Mouse (Mus musculus): ENCODE data around the gene Prkcb. TPM values are rescaled to one million over a fixed set of nuclear protein-coding genes. Genes with fewer than 3 reads are reported as not detected.

The Prkcb gene
- polyA plus RNA-seq, 1 experiment from 2014 or later = 24.5 TPM

DNA sequence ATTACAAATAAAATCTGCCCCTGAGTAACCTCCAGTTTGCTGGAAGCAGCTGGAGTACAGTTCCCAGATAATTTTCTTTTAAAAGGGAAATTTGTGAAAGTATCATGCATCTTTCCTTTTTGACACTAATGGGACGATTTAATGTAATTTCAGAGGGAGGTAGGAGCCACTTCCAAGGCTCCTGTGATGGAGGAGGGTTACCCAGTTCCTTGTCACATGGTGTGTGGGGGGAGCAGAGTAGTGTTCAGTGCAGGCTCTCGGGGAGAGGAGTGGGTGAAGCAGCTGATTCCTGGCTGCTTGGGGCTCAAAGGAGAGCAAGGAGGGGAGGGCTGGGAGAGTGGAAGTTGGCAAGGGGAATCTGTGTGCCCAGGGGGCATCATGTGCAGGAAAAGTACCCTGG, 68.4 kb downstream of the Prkcb start:
- 71% methylated on average over 2 of the region's 2 CpGs for WGBS
- H3K9ac ChIP-seq = no peak overlapping the region
- H3K9me3 ChIP-seq = no peaks in the 10 kb centered on the region
- no peaks in the 10 kb centered on the region for H3K27me3 ChIP-seq (replicated peaks)
- ATAC-seq (ENCODE audit: low FRiP score, low read depth) = no peak
- H3K4me3 ChIP-seq = no peak overlapping the region
- no peak overlapping the region for H3K27ac ChIP-seq
- H3K4me2 ChIP-seq (replicated peaks) = no peak overlapping the region
- no peaks in the 10 kb centered on the region for H3K36me3 ChIP-seq
- H3K4me1 ChIP-seq = no peaks in the 10 kb centered on the region

GRCm38 (mm10) chr7:122357847-122358246, 69.3 kb downstream of the Prkcb start:
- Histone ChIP-seq H3K36me3 (no peaks in the 10 kb centered on the region), H3K9ac (no peak overlapping the region), H3K27me3 (replicated peaks) (no peaks in the 10 kb centered on the region), H3K4me3 (no peak overlapping the region), H3K27ac (no peak overlapping the region), H3K9me3 (no peaks in the 10 kb centered on the region), H3K4me1 (no peaks in the 10 kb centered on the region), H3K4me2 (replicated peaks) (no peak overlapping the region)
- ATAC-seq (ENCODE audit: low FRiP score, low read depth) = no peak
- WGBS = 92% methylated on average over 7 of the region's 7 CpGs

GRCm38 (mm10) chr7:122366635-122367034, 78.1 kb downstream of the Prkcb start:
- H3K4me1 ChIP-seq = no peaks in the 10 kb centered on the region
- no peaks in the 10 kb centered on the region for H3K9me3 ChIP-seq
- H3K27me3 ChIP-seq (replicated peaks) = no peaks in the 10 kb centered on the region
- ATAC-seq (ENCODE audit: low FRiP score, low read depth) = no peak
- no peak overlapping the region for H3K27ac ChIP-seq
- H3K4me2 ChIP-seq (replicated peaks) = no peak overlapping the region
- 63% methylated on average over 1 of the region's 1 CpGs for WGBS
- no peaks in the 10 kb centered on the region for H3K36me3 ChIP-seq
- H3K4me3 ChIP-seq = no peak overlapping the region
- no peak overlapping the region for H3K9ac ChIP-seq

GRCm38 (mm10) chr7:122367303-122368007, 78.9 kb downstream of the Prkcb start:
- H3K4me1 ChIP-seq = no peaks in the 10 kb centered on the region
- no peak for ATAC-seq (ENCODE audit: low FRiP score, low read depth)
- WGBS = 93% methylated on average over 7 of the region's 7 CpGs
- H3K36me3 ChIP-seq = no peaks in the 10 kb centered on the region
- no peaks in the 10 kb centered on the region for H3K9me3 ChIP-seq
- H3K4me2 ChIP-seq (replicated peaks) = no peak overlapping the region
- no peak overlapping the region for H3K27ac ChIP-seq
- H3K4me3 ChIP-seq = no peak overlapping the region
- H3K9ac ChIP-seq = no peak overlapping the region
- no peaks in the 10 kb centered on the region for H3K27me3 ChIP-seq (replicated peaks)

- Histone ChIP-seq H3K27ac (no peak overlapping the region), H3K4me3 (no peak overlapping the region), H3K9me3 (no peaks in the 10 kb centered on the region), H3K27me3 (replicated peaks) (no peaks in the 10 kb centered on the region), H3K4me1 (no peaks in the 10 kb centered on the region), H3K36me3 (no peaks in the 10 kb centered on the region), H3K4me2 (replicated peaks) (no peak overlapping the region), H3K9ac (no peak overlapping the region)
- WGBS = 91% methylated on average over 12 of the region's 12 CpGs
- ATAC-seq (ENCODE audit: low FRiP score, low read depth) = no peak
Observed at GRCm38 (mm10) chr7:122370488-122370887, 81.9 kb downstream of the Prkcb start.

DNA sequence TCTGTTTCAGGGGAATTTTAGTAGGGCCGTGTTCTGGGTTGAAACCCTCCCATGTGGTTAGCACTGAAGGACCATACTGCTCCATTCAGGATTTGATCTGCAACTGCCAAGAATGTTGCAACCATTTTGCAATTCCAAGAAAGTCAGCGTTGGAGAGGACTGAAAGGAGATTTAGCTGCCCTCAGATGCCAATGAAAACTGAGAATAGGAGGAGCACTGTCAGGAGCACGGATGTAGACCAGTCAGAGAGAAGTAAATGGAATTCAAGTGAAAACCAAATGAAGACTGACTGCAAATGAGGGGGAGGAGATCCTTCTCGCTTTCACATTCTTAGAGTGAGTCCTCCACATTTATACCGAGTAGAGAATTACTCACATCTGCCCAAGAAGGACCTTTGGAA, 83.4 kb downstream of the Prkcb start:
- no peaks in the 10 kb centered on the region for H3K9me3 ChIP-seq
- 83% methylated on average over 5 of the region's 5 CpGs for WGBS
- H3K27ac ChIP-seq = no peak overlapping the region
- H3K9ac ChIP-seq = no peak overlapping the region
- ATAC-seq (ENCODE audit: low FRiP score, low read depth) = no peak
- no peaks in the 10 kb centered on the region for H3K4me1 ChIP-seq
- H3K36me3 ChIP-seq = no peaks in the 10 kb centered on the region
- no peaks in the 10 kb centered on the region for H3K27me3 ChIP-seq (replicated peaks)
- H3K4me3 ChIP-seq = no peak overlapping the region
- H3K4me2 ChIP-seq (replicated peaks) = no peak overlapping the region

DNA sequence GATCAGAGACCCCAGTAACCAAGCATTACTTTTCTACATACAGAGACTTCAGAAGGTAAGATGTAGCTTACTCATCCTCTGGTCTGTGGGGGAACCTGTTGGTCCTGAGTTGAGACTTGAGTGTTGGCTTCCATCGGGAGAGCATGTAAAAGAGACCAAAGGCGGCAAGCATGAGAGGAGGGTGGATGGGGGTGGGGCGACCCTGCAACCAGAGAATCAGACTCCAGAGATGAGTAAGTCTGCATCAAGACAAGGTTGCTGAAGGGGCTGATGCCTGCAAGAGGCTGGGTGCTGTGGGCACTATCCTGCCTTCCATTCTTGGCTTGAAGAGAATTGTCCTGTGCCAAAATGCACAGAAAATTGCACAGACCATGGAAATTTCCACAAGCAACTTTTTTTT, 83.8 kb downstream of the Prkcb start:
- H3K4me3 ChIP-seq = no peak overlapping the region
- WGBS = 75% methylated on average over 3 of the region's 3 CpGs
- no peaks in the 10 kb centered on the region; the same call in 1 of the 2 replicates for H3K27me3 ChIP-seq (replicated peaks)
- H3K36me3 ChIP-seq = no peaks in the 10 kb centered on the region
- no peak overlapping the region for H3K4me2 ChIP-seq (replicated peaks)
- no peaks in the 10 kb centered on the region for H3K4me1 ChIP-seq
- no peak overlapping the region for H3K27ac ChIP-seq
- no peaks in the 10 kb centered on the region for H3K9me3 ChIP-seq
- ATAC-seq (ENCODE audit: low FRiP score, low read depth) = no peak
- no peak overlapping the region for H3K9ac ChIP-seq

DNA sequence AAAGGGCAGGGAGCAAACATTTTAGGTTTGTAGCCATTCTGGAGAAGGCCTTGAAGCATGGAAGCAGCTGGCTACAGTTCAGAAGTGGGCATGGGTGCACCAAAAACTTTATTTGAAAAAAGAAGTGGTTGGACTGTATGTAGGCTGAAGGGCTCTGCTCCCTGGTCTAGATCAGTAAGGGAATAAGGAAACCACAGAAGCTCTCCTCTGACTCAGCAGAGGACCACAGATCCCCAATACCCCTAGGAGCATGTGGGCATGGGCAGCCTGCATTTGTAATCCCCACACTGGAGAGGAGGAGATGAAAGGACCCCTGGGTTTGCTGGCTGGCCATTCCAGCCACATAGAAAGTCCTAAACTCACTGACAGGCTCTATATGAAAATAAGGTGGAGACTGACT, 88.3 kb downstream of the Prkcb start:
- no peak overlapping the region for H3K9ac ChIP-seq
- H3K4me3 ChIP-seq = no peak overlapping the region

DNA sequence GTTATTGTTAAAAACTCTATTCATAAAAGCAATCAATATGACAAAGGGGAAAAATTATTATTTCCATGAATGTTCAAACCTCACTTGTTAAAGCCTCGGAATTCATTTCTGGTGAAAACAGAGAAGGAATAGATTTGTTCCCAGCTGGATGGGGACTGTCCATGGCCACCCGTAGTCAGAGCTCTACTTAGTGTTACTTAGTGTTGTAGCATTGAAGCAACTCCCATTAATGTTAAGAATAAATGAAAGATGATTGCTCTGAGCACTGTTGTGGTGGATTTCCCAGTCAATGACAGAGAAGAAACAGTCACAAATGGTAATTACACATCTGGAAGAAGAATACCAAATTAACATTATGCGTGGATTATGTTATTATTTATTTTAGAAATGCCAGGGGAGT, 89.4 kb downstream of the Prkcb start:
- H3K4me3 ChIP-seq = no peak overlapping the region
- whole genome bisulfite sequencing = 85% methylated on average over 3 of the region's 3 CpGs

More for the DNA sequence above, 88.3 kb downstream of the Prkcb start:
- ATAC-seq (ENCODE audit: low FRiP score, low read depth) = no peak
- Histone ChIP-seq H3K4me1 (no peaks in the 10 kb centered on the region), H3K36me3 (no peaks in the 10 kb centered on the region), H3K4me2 (replicated peaks) (no peak overlapping the region), H3K27ac (no peak overlapping the region), H3K27me3 (replicated peaks) (no peaks in the 10 kb centered on the region; the same call in 1 of the 2 replicates), H3K9me3 (no peaks in the 10 kb centered on the region)

DNA sequence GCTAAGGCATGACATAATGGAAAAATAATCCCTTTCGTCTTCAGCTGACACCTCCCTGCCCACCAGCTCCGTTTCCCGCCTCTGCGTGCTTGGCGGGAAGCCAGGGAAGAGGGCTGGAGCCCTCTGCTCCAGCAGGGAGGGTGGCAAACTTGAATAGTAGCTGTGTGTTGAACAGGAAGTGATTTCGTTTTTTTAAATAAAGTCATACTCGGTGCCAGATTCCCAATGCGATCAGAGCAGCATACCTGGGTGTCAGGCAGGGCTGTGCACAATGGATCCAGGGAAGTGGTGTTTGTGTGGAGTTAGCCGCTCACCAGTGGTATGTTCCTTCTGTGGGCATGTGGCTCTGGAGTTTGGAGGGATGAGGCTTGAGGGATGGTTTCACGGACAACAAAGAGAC, 89.9 kb downstream of the Prkcb start:
- Histone ChIP-seq H3K4me1 (no peaks in the 10 kb centered on the region), H3K9ac (no peak overlapping the region), H3K9me3 (no peaks in the 10 kb centered on the region), H3K36me3 (no peaks in the 10 kb centered on the region), H3K4me3 (no peak overlapping the region), H3K27ac (no peak overlapping the region), H3K4me2 (replicated peaks) (no peak overlapping the region), H3K27me3 (replicated peaks) (no peaks in the 10 kb centered on the region; the same call in 1 of the 2 replicates)
- ATAC-seq (ENCODE audit: low FRiP score, low read depth) = no peak
- WGBS = 64% methylated on average over 10 of the region's 10 CpGs

More for the DNA sequence above, 89.4 kb downstream of the Prkcb start:
- Histone ChIP-seq H3K36me3 (no peaks in the 10 kb centered on the region), H3K4me2 (replicated peaks) (no peak overlapping the region), H3K27me3 (replicated peaks) (no peaks in the 10 kb centered on the region; the same call in 1 of the 2 replicates), H3K9me3 (no peaks in the 10 kb centered on the region), H3K27ac (no peak overlapping the region), H3K9ac (no peak overlapping the region), H3K4me1 (no peaks in the 10 kb centered on the region)
- ATAC-seq (ENCODE audit: low FRiP score, low read depth) = no peak

- Histone ChIP-seq H3K36me3 (no peaks in the 10 kb centered on the region), H3K27ac (no peak overlapping the region), H3K4me1 (no peaks in the 10 kb centered on the region), H3K4me2 (replicated peaks) (no peak overlapping the region), H3K27me3 (replicated peaks) (no peaks in the 10 kb centered on the region; the same call in 1 of the 2 replicates), H3K9ac (no peak overlapping the region), H3K4me3 (no peak overlapping the region), H3K9me3 (no peaks in the 10 kb centered on the region)
- WGBS = 77% methylated on average over 7 of the region's 7 CpGs
- ATAC-seq (ENCODE audit: low FRiP score, low read depth) = no peak
Observed at GRCm38 (mm10) chr7:122379292-122379691, 90.7 kb downstream of the Prkcb start.

- Histone ChIP-seq H3K4me2 (replicated peaks) (no peak overlapping the region), H3K4me3 (no peak overlapping the region), H3K27ac (no peak overlapping the region), H3K36me3 (no peaks in the 10 kb centered on the region), H3K9ac (no peak overlapping the region), H3K4me1 (no peaks in the 10 kb centered on the region), H3K27me3 (replicated peaks) (no peaks in the 10 kb centered on the region; the same call in 1 of the 2 replicates), H3K9me3 (no peaks in the 10 kb centered on the region)
- 90% methylated on average over 10 of the region's 10 CpGs for WGBS
- no peak for ATAC-seq (ENCODE audit: low FRiP score, low read depth)
Observed at GRCm38 (mm10) chr7:122380336-122381130, 92.0 kb downstream of the Prkcb start.

Measured in neural tube, embryonic 12.5 days (tissue).